Mouse (Mus musculus): ENCODE measurements around the gene Capza2. TPM values are rescaled to one million over a fixed set of nuclear protein-coding genes. Genes with fewer than 3 reads are reported as not detected.

Gene Capza2
- polyA plus RNA-seq, 1 experiment from 2014 or later: 201 TPM

DNA sequence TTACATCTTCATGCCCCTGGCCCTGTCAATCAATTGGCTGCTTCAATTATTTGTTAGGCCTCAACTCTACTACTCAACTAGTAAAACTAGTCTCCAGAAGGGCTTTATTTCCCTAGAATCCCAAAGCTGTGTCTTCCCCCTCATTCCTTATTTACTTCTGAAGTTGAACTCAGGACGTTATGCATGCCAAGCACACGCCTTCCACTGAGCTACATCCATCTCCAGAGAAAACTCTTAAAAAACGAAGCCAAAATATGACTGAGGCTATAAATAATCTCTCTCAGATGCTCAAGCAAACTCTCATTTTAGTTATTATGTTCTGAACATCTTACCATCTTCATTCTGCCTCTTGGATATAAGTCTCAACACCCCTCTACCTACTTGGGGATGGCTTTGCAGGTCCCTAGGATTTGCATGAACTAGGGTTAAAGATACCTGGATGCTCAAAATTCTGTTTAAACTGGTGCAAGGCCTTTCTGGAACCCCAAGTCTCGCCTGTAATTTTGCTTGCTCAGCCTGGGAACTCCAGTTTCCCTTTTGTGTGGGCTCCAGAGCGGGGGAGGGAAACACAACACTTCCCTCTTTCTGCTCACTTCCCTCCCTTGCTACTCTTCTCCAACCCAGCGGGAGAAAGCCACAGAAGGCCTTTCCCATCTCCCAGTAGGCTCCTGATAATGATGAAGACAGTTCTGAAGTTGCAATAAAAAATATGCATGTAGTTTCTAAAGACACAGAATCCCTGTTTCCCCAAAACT is 7.2 kb upstream of the Capza2 start:
- DNase-seq (ENCODE audit: low spot score): no peak
- Histone ChIP-seq H3K9me3 (no peaks in the 10 kb centered on the region), H3K27me3 (ENCODE audit: insufficient read depth, poor library complexity, severe bottlenecking) (no peaks in the 10 kb centered on the region), H3K4me1 (no peaks in the 10 kb centered on the region; the same call in 1 of the 2 replicates), H3K4me3 (no peak overlapping the region), H3K27ac (no peak overlapping the region), H3K36me3 (no peaks in the 10 kb centered on the region)
- 57% methylated on average over 6 of the region's 6 CpGs for WGBS

DNA sequence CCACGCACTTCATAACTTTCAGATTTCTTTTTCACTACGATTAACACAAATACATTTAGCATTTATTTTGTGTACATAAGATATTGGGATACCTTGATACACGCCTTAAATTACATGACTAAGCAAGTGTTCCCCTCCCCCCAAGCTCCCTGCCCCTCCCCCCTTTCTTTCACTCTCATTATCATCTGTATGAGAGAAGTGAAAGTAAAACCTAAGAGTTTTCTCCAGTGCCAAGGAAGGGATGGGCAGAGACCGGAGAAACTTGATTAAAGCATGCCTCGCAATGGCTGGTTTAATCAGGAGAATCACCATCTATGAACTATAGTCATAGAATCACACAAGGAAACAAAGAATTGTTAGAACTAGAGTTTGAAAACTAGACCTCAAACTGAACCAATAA is 6.3 kb upstream of the Capza2 start:
- 75% methylated on average over 5 of the region's 5 CpGs for WGBS
- Histone ChIP-seq H3K4me3 (no peak overlapping the region), H3K36me3 (no peaks in the 10 kb centered on the region), H3K9me3 (no peaks in the 10 kb centered on the region), H3K4me1 (no peaks in the 10 kb centered on the region; the same call in 1 of the 2 replicates), H3K27ac (no peak overlapping the region), H3K27me3 (ENCODE audit: insufficient read depth, poor library complexity, severe bottlenecking) (no peaks in the 10 kb centered on the region)
- DNase-seq (ENCODE audit: low spot score): no peak

DNA sequence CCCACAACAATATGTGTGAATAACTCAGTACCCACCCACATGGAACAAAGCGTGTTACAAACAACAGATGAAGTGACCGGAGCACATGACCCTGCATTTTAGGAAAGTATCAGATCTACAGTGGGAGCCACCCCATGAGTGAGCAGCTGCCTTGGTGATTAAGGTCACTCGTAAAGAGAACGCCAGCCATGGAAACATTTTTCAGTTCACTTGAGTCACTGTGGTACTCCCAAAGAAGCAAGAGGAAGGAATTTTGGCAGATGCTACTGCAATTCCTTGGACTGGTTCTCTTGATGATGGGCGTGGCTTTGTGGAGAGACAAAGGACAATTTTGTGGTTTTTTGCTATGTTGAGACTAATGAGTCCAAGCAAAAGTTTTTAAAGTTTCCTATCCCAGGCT is 4.4 kb upstream of the Capza2 start:
- Histone ChIP-seq H3K4me1 (peaks cover 6% of the 10 kb centered on the region; the same call in 1 of the 2 replicates), H3K27ac (no peak overlapping the region), H3K27me3 (ENCODE audit: insufficient read depth, poor library complexity, severe bottlenecking) (no peaks in the 10 kb centered on the region), H3K36me3 (no peaks in the 10 kb centered on the region), H3K9me3 (no peaks in the 10 kb centered on the region), H3K4me3 (no peak overlapping the region)
- WGBS: 81% methylated on average over 5 of the region's 5 CpGs
- no peak for DNase-seq (ENCODE audit: low spot score)

DNA sequence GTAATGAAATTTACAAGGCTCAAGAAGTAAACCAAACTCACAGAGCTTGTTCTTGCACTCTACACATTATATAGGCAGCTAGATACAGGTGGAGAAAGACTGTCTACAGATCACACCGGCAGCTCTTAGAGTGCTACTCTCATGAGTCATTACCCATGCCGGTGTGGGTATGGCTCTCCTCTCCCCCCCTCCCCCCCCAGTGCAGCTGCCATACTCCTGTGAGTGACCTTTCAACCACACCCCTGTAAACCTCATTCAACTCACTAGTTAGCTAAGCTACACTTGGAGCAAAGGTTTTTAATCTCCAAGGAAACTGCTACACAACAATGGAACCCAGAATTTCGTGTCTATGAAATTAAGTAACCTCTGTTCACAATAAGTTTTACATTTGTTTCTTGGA is 2.2 kb upstream of the Capza2 start:
- H3K27ac ChIP-seq: no peak overlapping the region
- H3K9me3 ChIP-seq: no peaks in the 10 kb centered on the region
- WGBS: 54% methylated on average over 3 of the region's 3 CpGs
- no peak for DNase-seq (ENCODE audit: low spot score)
- H3K27me3 ChIP-seq (ENCODE audit: insufficient read depth, poor library complexity, severe bottlenecking): no peaks in the 10 kb centered on the region
- peaks cover 6% of the 10 kb centered on the region; the same call in 1 of the 2 replicates for H3K4me1 ChIP-seq
- no peaks in the 10 kb centered on the region for H3K36me3 ChIP-seq
- no peak overlapping the region for H3K4me3 ChIP-seq

DNA sequence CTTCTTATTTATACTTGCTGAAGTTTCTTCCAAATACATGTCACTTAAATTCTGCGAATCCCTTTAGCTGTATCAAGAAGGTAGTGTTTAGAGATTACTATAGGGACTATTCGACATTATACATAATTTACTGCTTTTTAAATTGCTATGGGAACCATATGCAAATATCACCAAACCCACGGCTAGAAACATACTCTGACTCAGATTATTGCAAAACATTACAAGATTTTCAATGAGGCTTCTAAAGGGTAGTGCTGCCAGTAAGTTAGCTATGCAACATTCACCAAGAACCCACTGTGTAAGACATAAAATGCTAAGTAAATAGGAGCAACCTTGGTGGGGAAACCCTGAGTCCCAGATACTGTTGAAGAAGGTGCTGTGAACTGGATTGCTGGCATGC is 1.0 kb upstream of the Capza2 start:
- H3K27me3 ChIP-seq (ENCODE audit: insufficient read depth, poor library complexity, severe bottlenecking): no peaks in the 10 kb centered on the region
- no peak for DNase-seq (ENCODE audit: low spot score)
- H3K27ac ChIP-seq: no peak overlapping the region
- no peaks in the 10 kb centered on the region for H3K36me3 ChIP-seq
- H3K4me3 ChIP-seq: no peak overlapping the region
- no peaks in the 10 kb centered on the region for H3K9me3 ChIP-seq
- WGBS: 81% methylated on average over 3 of the region's 3 CpGs
- H3K4me1 ChIP-seq: peaks cover 8% of the 10 kb centered on the region; the same call in 1 of the 2 replicates

DNA sequence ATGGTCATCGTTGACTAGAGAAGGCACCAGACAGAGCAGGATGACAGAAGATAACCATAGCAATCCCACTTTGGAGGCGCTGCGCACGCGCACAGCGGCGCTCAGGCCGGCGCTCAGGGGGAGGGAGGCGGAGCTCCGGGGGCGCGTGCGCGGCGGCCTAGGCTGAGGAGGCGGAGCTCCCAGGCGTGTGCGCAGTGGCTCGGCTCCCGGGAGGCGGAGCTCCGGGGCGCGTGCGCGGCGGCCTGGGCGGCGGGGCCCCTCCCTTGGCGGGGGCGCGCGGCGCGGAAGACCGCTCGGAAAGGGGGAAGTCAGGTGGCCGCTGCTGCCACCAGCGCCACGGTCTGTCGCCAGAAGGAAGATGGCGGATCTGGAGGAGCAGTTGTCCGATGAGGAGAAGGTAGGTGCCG is 733 bp downstream of the Capza2 start:
- Histone ChIP-seq H3K4me3 (peak overlapping the region; percentile 93), H3K27me3 (ENCODE audit: insufficient read depth, poor library complexity, severe bottlenecking) (no peaks in the 10 kb centered on the region)
- WGBS: 1% methylated on average over 44 of the region's 45 CpGs

DNA sequence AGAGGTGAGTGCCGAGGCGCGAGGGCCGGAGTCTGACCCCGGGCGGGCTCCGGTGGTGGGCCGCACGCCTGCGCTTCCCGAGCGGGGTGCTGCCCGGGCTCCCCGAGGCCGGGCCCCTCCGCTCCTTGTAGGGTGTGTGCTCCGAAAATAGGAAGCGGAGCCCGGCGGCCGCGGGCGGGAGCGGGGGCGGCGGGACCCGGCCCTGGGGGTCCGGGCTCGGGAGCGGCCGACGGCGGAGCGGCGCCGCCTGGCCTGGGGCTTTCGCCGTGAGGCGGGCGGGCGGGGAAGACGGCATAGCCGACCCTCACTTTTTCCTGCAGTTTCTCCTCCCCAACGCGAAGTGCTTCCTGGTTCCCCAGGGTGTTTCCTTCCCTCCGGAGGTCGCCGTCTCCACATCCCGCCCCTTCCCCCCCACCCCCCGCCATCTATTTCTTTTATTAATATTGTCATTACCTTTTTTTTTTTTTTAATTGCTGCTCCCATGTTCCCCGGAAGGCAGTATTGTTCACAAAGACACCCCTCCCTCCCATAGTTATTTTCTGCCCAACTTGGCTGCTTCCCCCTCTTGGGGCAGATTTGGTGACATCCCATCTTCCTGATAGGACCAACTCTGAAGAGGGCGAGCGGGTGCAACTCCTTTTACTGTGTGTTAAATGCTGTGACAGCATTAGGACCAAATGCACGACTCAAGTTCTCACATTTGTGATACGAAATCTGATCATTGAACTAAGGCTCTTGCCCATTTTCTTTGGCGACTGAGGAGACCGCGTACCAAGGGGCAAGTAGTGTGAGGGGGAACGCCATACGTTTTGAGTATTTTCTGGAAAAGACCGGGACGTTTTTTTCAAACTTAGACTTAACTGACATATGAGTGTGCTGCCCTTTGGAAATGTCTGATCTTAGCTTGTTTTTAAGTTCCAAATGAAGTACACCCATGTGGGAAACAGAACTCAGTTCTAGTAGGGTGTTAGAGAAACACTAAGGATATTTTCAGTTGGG is 1.5 kb downstream of the Capza2 start:
- Histone ChIP-seq H3K4me1 (peaks cover 10% of the 10 kb centered on the region; the same call in 1 of the 2 replicates), H3K27ac (peak overlapping the region; percentile 99), H3K4me3 (peak overlapping the region; percentile 93), H3K9me3 (no peaks in the 10 kb centered on the region), H3K27me3 (ENCODE audit: insufficient read depth, poor library complexity, severe bottlenecking) (no peaks in the 10 kb centered on the region), H3K36me3 (peaks cover 4% of the 10 kb centered on the region)
- DNase-seq (ENCODE audit: low spot score): peak; percentile 76
- WGBS: under 1% methylated on average over 61 of the region's 62 CpGs

More for the DNA sequence above, 733 bp downstream of the Capza2 start:
- H3K9me3 ChIP-seq: no peaks in the 10 kb centered on the region
- H3K27ac ChIP-seq: peak overlapping the region; percentile 99
- peaks cover 4% of the 10 kb centered on the region for H3K36me3 ChIP-seq
- peak; percentile 97 for DNase-seq (ENCODE audit: low spot score)
- H3K4me1 ChIP-seq: peaks cover 10% of the 10 kb centered on the region; the same call in 1 of the 2 replicates

DNA sequence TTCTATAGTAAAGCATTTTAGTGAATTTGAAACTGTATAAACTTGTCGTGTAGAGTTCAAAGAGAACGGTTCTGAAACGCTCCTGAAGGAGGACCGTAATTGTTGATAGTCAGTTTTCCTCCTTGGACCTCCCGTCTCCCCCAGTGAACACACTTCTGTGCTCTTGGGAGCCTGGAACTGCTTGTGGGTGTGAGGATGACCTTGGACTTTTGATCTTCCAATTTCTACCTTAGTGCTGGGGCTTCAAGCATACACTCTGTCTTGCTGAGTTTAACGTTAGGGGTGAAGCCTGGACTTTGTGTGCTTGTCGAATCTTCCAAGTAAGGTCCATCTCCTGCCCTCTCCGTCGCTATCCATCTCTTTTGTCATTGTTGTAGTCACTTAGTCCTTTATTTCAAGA is 4.0 kb downstream of the Capza2 start:
- WGBS: 88% methylated on average over 9 of the region's 9 CpGs
- no peak for DNase-seq (ENCODE audit: low spot score)
- no peak overlapping the region for H3K27ac ChIP-seq
- H3K4me1 ChIP-seq: peaks cover 16% of the 10 kb centered on the region
- no peak overlapping the region for H3K4me3 ChIP-seq
- no peaks in the 10 kb centered on the region for H3K9me3 ChIP-seq
- H3K27me3 ChIP-seq (ENCODE audit: insufficient read depth, poor library complexity, severe bottlenecking): no peaks in the 10 kb centered on the region
- peaks cover 4% of the 10 kb centered on the region for H3K36me3 ChIP-seq

DNA sequence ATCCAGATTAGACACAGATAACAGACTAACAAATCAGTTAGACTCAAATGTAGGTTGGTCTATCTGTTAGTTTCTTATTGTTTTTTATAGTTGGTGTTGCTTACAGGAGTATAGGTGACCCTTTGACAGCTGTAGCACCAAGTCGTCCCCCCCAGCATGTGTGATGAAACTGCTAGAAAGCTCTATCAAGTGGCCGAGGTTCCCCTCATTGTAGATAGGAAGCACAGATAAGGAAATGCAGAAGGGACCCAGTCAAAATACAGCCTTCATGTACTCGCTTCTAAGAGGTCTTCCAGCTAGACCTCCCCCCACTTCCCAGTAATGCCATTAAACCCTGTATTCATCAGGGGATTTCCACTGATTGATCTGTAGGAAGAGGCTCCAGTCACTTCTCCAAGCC is 6.7 kb downstream of the Capza2 start:
- H3K9me3 ChIP-seq: no peaks in the 10 kb centered on the region
- no peak overlapping the region for H3K4me3 ChIP-seq
- H3K27me3 ChIP-seq (ENCODE audit: insufficient read depth, poor library complexity, severe bottlenecking): no peaks in the 10 kb centered on the region
- peaks cover 4% of the 10 kb centered on the region for H3K36me3 ChIP-seq
- WGBS: 54% methylated on average over 3 of the region's 3 CpGs
- peaks cover 21% of the 10 kb centered on the region for H3K4me1 ChIP-seq
- H3K27ac ChIP-seq: no peak overlapping the region
- no peak for DNase-seq (ENCODE audit: low spot score)

DNA sequence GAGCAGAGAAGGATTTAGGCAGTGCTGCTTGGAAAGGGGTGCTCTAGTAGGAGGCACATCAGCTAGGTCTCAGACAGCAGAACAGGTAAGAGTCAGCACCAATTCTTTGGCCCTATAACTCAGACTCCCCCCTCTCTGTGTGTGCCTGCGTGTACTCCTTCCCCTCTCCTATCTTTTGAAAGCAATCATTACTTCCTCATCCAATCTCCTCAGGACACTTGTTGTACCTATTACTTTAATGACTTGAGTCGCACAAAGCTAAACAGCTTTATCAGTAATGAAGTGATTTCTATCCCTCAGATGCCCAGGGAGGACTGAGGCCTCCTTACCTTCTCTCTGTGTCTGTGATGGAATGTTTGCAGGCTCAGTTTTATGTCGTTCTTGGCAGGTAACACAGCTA is 10.1 kb downstream of the Capza2 start:
- no peaks in the 10 kb centered on the region for H3K9me3 ChIP-seq
- H3K4me3 ChIP-seq: no peak overlapping the region
- DNase-seq (ENCODE audit: low spot score): no peak
- peaks cover 27% of the 10 kb centered on the region for H3K36me3 ChIP-seq
- 40% methylated on average over 3 of the region's 3 CpGs for WGBS
- no peak overlapping the region for H3K27ac ChIP-seq
- no peaks in the 10 kb centered on the region for H3K27me3 ChIP-seq (ENCODE audit: insufficient read depth, poor library complexity, severe bottlenecking)
- H3K4me1 ChIP-seq: peaks cover 18% of the 10 kb centered on the region

DNA sequence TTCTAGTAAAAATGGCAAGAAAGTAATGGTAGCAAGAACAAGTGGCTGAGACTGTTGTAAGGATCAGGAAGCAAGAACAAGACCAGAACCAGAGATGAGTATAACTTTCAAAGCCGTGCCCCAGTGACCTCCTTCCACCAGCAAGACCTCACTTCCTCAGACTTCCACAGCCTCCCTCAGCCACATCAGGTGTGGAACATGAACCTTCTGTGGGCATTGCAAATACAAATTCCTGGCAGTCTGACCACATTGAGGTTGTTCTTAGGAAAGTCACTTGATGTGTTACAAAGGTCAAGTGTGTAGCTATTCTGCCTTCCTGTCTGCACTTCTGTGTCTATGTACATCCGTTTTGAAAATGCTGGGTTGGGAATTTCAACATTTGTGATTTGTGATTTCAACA is 16.1 kb downstream of the Capza2 start:
- 75% methylated on average over 2 of the region's 2 CpGs for WGBS
- DNase-seq (ENCODE audit: low spot score): no peak
- H3K4me1 ChIP-seq: no peaks in the 10 kb centered on the region
- H3K27me3 ChIP-seq (ENCODE audit: insufficient read depth, poor library complexity, severe bottlenecking): no peaks in the 10 kb centered on the region
- no peak overlapping the region for H3K27ac ChIP-seq
- H3K4me3 ChIP-seq: no peak overlapping the region
- peaks cover 61% of the 10 kb centered on the region for H3K36me3 ChIP-seq
- no peaks in the 10 kb centered on the region for H3K9me3 ChIP-seq

DNA sequence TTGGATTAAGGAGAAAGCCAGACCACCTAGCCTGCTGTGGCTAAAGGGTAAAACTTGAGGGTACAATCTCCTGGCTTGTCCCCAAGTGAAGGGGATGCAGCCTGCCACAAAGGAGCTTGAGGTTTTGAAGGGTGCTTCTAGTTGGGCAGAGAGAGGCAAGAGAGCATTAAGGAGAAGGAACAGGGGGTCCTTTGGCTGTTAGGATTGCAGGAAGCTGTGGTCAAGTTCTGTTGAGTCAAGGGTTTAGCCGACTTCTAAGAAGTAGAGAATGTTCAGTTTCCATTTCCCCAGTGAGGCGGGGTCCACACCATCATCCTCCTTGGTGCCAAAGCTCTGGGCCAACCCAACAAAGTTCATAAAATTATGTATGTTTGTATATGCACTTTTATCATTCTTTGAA is 19.0 kb downstream of the Capza2 start:
- WGBS: 88% methylated on average over 2 of the region's 2 CpGs
- no peak overlapping the region for H3K4me3 ChIP-seq
- no peaks in the 10 kb centered on the region for H3K9me3 ChIP-seq
- H3K4me1 ChIP-seq: no peaks in the 10 kb centered on the region
- H3K36me3 ChIP-seq: peaks cover 51% of the 10 kb centered on the region
- no peak for DNase-seq (ENCODE audit: low spot score)
- H3K27ac ChIP-seq: no peak overlapping the region
- H3K27me3 ChIP-seq (ENCODE audit: insufficient read depth, poor library complexity, severe bottlenecking): no peaks in the 10 kb centered on the region

DNA sequence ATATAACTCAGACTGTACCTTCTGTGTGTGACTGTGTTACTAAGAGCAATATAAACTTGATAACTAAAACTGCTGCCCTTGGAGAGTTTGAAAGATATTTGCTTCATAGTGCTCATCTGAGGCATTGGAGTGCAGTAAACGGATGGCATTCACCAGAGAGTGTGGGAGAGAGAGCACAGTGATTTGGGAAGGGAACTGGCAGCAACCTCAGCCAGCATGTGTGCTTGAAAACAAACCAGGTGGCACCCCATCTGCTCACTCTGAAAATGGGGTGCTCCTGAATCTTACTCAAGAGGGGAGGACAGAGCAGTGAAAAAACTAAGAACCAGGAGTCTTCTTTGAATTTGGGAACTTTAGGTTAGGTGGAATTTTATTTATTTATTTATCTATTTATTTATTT is 21.3 kb downstream of the Capza2 start:
- no peak for DNase-seq (ENCODE audit: low spot score)
- Histone ChIP-seq H3K27ac (no peak overlapping the region), H3K27me3 (ENCODE audit: insufficient read depth, poor library complexity, severe bottlenecking) (no peaks in the 10 kb centered on the region), H3K36me3 (peaks cover 48% of the 10 kb centered on the region), H3K4me1 (no peaks in the 10 kb centered on the region), H3K9me3 (no peaks in the 10 kb centered on the region), H3K4me3 (no peak overlapping the region)
- WGBS: 83% methylated on average over 1 of the region's 1 CpGs
